Mouse (Mus musculus) MEL (cell line): Measurements from ENCODE around the gene Ptma.

Source experiments
- CTCF ChIP-seq, 3 experiments: IDR thresholded peaks in 2 of 3; conservative IDR thresholded peaks in 1 of 3; 2 replicates each; pipeline ENCODE4 v1.5.1; 2011 to 2012; ENCODE audit warnings: low read length in 3 of 3, low read depth in 2 of 3, mild to moderate bottlenecking in 2 of 3, improper control_type of control experiment in 1 of 3, inconsistent platforms in 1 of 3, mixed read lengths in 1 of 3, moderate library complexity in 1 of 3; ENCODE audit not compliant: control insufficient read depth in 1 of 3, insufficient read depth in 1 of 3, poor library complexity in 1 of 3, severe bottlenecking in 1 of 3
- RAD21 ChIP-seq: IDR thresholded peaks from 2 replicates; pipeline ENCODE4 v1.6.1; 2011; ENCODE audit warnings: mild to moderate bottlenecking, low read depth, low read length, improper control_type of control experiment
- USF1 ChIP-seq: IDR thresholded peaks from 2 replicates; pipeline ENCODE4 v1.6.1; 2014; ENCODE audit warnings: low read depth, mild to moderate bottlenecking, inconsistent platforms, low read length, improper control_type of control experiment, moderate library complexity
- USF2 ChIP-seq, 2 experiments: IDR thresholded peaks; 2 replicates each; pipeline ENCODE4 v1.6.1; 2011 to 2012; ENCODE audit warnings: improper control_type of control experiment in 2 of 2, low read length in 2 of 2, borderline replicate concordance in 1 of 2, inconsistent platforms in 1 of 2, low read depth in 1 of 2, mild to moderate bottlenecking in 1 of 2; ENCODE audit not compliant: insufficient read depth in 1 of 2

DNA sequence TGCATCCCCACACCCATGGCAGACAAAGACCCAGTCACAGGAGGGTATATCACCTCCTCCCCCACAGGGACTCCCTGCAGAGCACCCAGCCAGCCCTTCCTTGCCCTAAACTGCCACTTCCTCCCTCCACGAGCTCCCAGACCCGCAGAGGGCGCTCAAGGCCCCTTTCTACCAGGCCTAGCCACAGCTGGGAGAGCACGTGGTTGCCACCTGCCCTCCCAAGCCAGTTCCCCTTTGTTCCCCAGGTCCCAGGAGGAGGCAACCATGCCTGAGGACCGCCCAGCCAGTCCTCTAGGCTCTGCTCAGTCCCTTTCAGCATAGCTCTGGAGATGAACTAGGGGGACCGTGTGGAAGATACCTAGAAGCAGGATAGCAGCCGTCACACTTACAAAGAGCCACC lies 17.1 kb upstream of the Ptma start:
- TF ChIP-seq USF2 (IDR thresholded peaks at IDR 0.05; ENCODE audit: borderline replicate concordance in 1 of 2, insufficient read depth in 1 of 2, low read depth in 1 of 2, low read length in 2 of 2) (peak in 1 of 2 experiments; percentile 63; a peak in 2 of 4 replicates), CTCF (IDR thresholded peaks at IDR 0.05 in 2 of 3, conservative IDR thresholded peaks at IDR 0.05 in 1 of 3; ENCODE audit: control insufficient read depth in 1 of 3, insufficient read depth in 1 of 3, low read depth in 2 of 3, low read length in 3 of 3, poor library complexity in 1 of 3, severe bottlenecking in 1 of 3) (peak; percentile 77 to 94 (median 91)), RAD21 (peak; percentile 38), USF1 (peak; percentile 94)
